Mouse (Mus musculus): ENCODE results near the gene Ap4m1.

- TF ChIP-seq POLR2A (IDR thresholded peaks at IDR 0.05; ENCODE audit: borderline replicate concordance, control insufficient read depth, low read depth, low read length), result no peak
- no peak for TF ChIP-seq CTCF (IDR thresholded peaks at IDR 0.05; ENCODE audit: control insufficient read depth, insufficient read depth, low read length)
Measured at GRCm38 (mm10) chr5:138160224-138160762, 11.5 kb upstream of the Ap4m1 start.

All from bone marrow, adult 2 months (tissue).